Mouse (Mus musculus) lung, postnatal 36 days (tissue): ENCODE data around the gene Snai1.

Experiments
- DNase-seq: peaks from one replicate; pipeline ENCODE4 v3.0.0; 2022; ENCODE audit warnings: mixed read lengths

Snai1 gene

GRCm38 (mm10) chr2:167551342-167551920, 13.4 kb downstream of the Snai1 start:
- DNase-seq: no peak

GRCm38 (mm10) chr2:167552292-167552691, 14.3 kb downstream of the Snai1 start:
- DNase-seq: no peak

GRCm38 (mm10) chr2:167552927-167553402, 15.0 kb downstream of the Snai1 start:
- DNase-seq: no peak

GRCm38 (mm10) chr2:167555766-167556165, 17.8 kb downstream of the Snai1 start:
- DNase-seq: no peak

GRCm38 (mm10) chr2:167559413-167559812, 21.4 kb downstream of the Snai1 start:
- DNase-seq: no peak

GRCm38 (mm10) chr2:167562101-167562500, 24.1 kb downstream of the Snai1 start:
- DNase-seq: no peak

GRCm38 (mm10) chr2:167563035-167563434, 25.0 kb downstream of the Snai1 start:
- DNase-seq: no peak

GRCm38 (mm10) chr2:167563703-167564102, 25.7 kb downstream of the Snai1 start:
- DNase-seq: no peak

GRCm38 (mm10) chr2:167564551-167565311, 26.7 kb downstream of the Snai1 start:
- no peak for DNase-seq

- DNase-seq: no peak
These were observed 27.3 kb downstream of the Snai1 start for GRCm38 (mm10) chr2:167565312-167565656.

GRCm38 (mm10) chr2:167565682-167566081, 27.7 kb downstream of the Snai1 start:
- peak; percentile 52 for DNase-seq

GRCm38 (mm10) chr2:167568112-167568511, 30.1 kb downstream of the Snai1 start:
- no peak for DNase-seq

- peak; percentile 89 for DNase-seq
These were observed 32.1 kb downstream of the Snai1 start for GRCm38 (mm10) chr2:167569934-167570651.

GRCm38 (mm10) chr2:167570815-167571214, 32.8 kb downstream of the Snai1 start:
- no peak for DNase-seq

- no peak for DNase-seq
These were observed 33.6 kb downstream of the Snai1 start for GRCm38 (mm10) chr2:167571442-167572220.

GRCm38 (mm10) chr2:167574814-167575213, 36.8 kb downstream of the Snai1 start:
- DNase-seq: peak; percentile 61

- no peak for DNase-seq
These were observed 37.6 kb downstream of the Snai1 start for GRCm38 (mm10) chr2:167575581-167575980.

- no peak for DNase-seq
These were observed 38.2 kb downstream of the Snai1 start for GRCm38 (mm10) chr2:167576121-167576620.

GRCm38 (mm10) chr2:167577186-167577785, 39.3 kb downstream of the Snai1 start:
- no peak for DNase-seq

GRCm38 (mm10) chr2:167578521-167578920, 40.5 kb downstream of the Snai1 start:
- peak; percentile 55 for DNase-seq

GRCm38 (mm10) chr2:167583161-167583952, 45.4 kb downstream of the Snai1 start:
- DNase-seq: peak; percentile 80
